Mouse (Mus musculus) testis, adult 2 months (tissue): ENCODE measurements around the gene Slc7a14.

Source experiments
- CTCF ChIP-seq: fragments of 200-500 bp; IDR thresholded peaks from 2 replicates; pipeline ENCODE4 v1.5.1; 2012; ENCODE audit warnings: low read depth, mild to moderate bottlenecking, inconsistent platforms, low read length, moderate library complexity; ENCODE audit not compliant: control insufficient read depth, insufficient read depth, insufficient replicate concordance
- POLR2A ChIP-seq: fragments of 200-500 bp; IDR thresholded peaks from 2 replicates; pipeline ENCODE4 v1.6.1; 2012; ENCODE audit warnings: low read depth, mild to moderate bottlenecking, inconsistent platforms, low read length, moderate library complexity; ENCODE audit not compliant: control insufficient read depth

DNA sequence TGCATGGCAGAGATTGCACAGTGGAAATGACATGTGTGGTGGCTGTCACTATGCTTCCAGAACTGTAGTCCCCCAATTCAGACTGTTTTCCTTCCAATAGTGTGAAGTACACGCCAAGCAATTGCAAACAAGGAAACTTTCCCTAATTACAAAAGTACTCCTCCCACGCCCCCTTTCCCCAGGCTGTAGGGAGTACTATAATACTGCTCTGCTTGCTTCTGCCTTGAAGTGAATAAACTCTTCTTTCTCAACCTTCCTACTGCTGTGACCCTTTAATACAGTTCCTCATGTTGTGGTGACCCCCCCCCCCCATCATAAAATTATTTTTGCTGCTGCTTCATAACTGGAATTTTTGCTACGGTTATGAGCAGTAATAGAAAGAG, 49.2 kb downstream of the Slc7a14 start:
- TF ChIP-seq POLR2A (no peak), CTCF (no peak)
